Mouse (Mus musculus): Measurements from ENCODE around the gene Cyp2a5. TPM values are rescaled to one million over a fixed set of nuclear protein-coding genes. Genes with fewer than 3 reads are reported as not detected.
"Not testable (repeated sequence)": the region's sequence is repeated elsewhere in the genome, so short reads cannot be mapped to it uniquely, and the experiment has no call there.

Cyp2a5 gene
- polyA plus RNA-seq, 1 experiment from 2014 or later = not detected

DNA sequence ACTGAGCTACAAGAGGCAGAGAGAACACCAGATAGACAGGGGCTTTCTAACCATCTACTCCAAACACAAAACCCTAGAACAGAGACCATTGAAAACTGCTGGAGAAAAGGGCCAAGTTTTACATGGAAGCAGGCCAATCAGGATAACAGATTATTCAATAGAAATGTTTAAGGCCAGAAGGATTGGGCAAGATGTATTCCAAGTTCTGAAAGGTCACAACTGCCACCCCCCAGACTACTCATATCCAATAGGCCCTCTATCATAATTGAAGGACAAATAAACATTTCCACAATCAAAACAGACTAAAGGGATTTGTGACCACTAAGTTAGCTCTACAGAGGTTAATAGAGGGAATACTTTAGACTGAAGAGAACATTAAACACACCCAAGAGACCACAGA, 15.0 kb downstream of the Cyp2a5 start:
- H3K27me3 ChIP-seq (ENCODE audit: insufficient read depth, low read length); H3K4me2 ChIP-seq (ENCODE audit: low read length); H3K4me3 ChIP-seq (replicated peaks; ENCODE audit: low read depth, low read length); H3K36me3 ChIP-seq (ENCODE audit: insufficient read depth, low read length); H3K9me3 ChIP-seq (replicated peaks; ENCODE audit: low read length); H3K27ac ChIP-seq; ATAC-seq (replicated peaks; ENCODE audit: low FRiP score, low read depth); H3K4me1 ChIP-seq (replicated peaks; ENCODE audit: insufficient read depth, low read length); H3K9ac ChIP-seq (ENCODE audit: low read depth, low read length); DNase-seq (ENCODE audit: low spot score): not testable (repeated sequence)

DNA sequence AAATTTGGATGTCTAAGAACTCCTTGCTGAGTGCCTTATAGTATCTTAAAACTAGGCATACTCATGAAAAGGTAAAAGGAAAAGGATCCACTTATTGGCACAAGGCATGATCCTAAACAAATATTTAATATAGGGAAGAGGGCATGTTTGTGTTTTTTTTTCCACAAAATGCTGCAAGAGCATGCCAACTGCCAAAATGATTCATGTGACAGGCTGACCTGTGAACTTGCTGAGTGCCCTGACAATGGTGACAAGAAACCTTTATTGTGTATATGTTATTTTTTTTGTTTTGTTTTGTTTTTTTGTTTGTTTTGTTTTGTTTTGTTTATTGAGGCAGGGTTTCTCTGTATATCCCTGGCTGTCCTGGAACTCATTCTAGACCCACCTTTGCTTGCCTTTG, 43.5 kb downstream of the Cyp2a5 start:
- H3K4me3 ChIP-seq (replicated peaks; ENCODE audit: low read depth, low read length); H3K36me3 ChIP-seq (ENCODE audit: insufficient read depth, low read length); H3K9ac ChIP-seq (ENCODE audit: low read depth, low read length); H3K27me3 ChIP-seq (ENCODE audit: insufficient read depth, low read length); H3K9me3 ChIP-seq (replicated peaks; ENCODE audit: low read length); H3K4me1 ChIP-seq (replicated peaks; ENCODE audit: insufficient read depth, low read length); H3K27ac ChIP-seq; ATAC-seq (replicated peaks; ENCODE audit: low FRiP score, low read depth); H3K4me2 ChIP-seq (ENCODE audit: low read length); DNase-seq (ENCODE audit: low spot score): not testable (repeated sequence)

DNA sequence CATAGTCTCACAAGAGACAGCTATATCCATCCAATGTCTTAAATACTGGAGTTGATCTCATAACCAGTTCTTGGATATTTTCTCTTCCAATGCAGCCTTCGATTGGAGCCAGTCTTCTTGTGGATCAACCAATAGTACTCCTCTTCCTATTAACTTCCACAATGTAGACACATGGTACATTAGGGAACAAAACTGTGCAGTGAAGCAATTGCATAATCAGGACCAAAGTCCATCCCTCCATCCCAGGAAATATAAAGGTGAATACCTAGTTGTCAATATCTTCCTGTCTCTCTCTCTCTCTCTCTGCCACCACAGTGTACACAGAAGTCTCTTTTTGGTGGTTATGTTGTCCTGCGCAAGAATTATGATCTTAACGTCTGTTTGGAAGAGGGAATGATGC, 45.5 kb downstream of the Cyp2a5 start:
- not testable (repeated sequence) for ATAC-seq (replicated peaks; ENCODE audit: low FRiP score, low read depth)
- WGBS = 85% methylated on average over 2 of the region's 3 CpGs

More for the DNA sequence above, 45.5 kb downstream of the Cyp2a5 start:
- not testable (repeated sequence) for H3K4me1 ChIP-seq (replicated peaks; ENCODE audit: insufficient read depth, low read length); H3K27me3 ChIP-seq (ENCODE audit: insufficient read depth, low read length); H3K9me3 ChIP-seq (replicated peaks; ENCODE audit: low read length); H3K36me3 ChIP-seq (ENCODE audit: insufficient read depth, low read length); H3K4me3 ChIP-seq (replicated peaks; ENCODE audit: low read depth, low read length); H3K9ac ChIP-seq (ENCODE audit: low read depth, low read length); H3K4me2 ChIP-seq (ENCODE audit: low read length); DNase-seq (ENCODE audit: low spot score); H3K27ac ChIP-seq

Other genes starting within 250 kb of the Cyp2a5 start
- gene Vmn1r185, start 216.8 kb upstream of the Cyp2a5 start, polyA plus RNA-seq (2015; fragmentation: Nextera tagmentation; extraction: Ambion mirVana) = not detected in 2 replicates
- gene Cyp2b23, start 148.9 kb upstream of the Cyp2a5 start, polyA plus RNA-seq (2015; fragmentation: Nextera tagmentation; extraction: Ambion mirVana) = not detected in 2 replicates
- not detected in 2 replicates for gene Cyp2b19, start 78.2 kb upstream of the Cyp2a5 start, polyA plus RNA-seq (2015; fragmentation: Nextera tagmentation; extraction: Ambion mirVana)
- not detected in 2 replicates for gene Cyp2g1, start 26.4 kb upstream of the Cyp2a5 start, polyA plus RNA-seq (2015; fragmentation: Nextera tagmentation; extraction: Ambion mirVana)
- not detected in 2 replicates for gene Cyp2a22, start 104.1 kb downstream of the Cyp2a5 start, polyA plus RNA-seq (2015; fragmentation: Nextera tagmentation; extraction: Ambion mirVana)
- not detected in 2 replicates for gene Cyp2a12, start 193.8 kb downstream of the Cyp2a5 start, polyA plus RNA-seq (2015; fragmentation: Nextera tagmentation; extraction: Ambion mirVana)

All from kidney, postnatal 0 days (tissue).